Mouse (Mus musculus): ENCODE results near the gene Dag1. TPM values are rescaled to one million over a fixed set of nuclear protein-coding genes. Genes with fewer than 3 reads are reported as not detected.

The Dag1 gene
- polyA plus RNA-seq, 1 experiment from 2014 or later: 53.7 TPM

DNA sequence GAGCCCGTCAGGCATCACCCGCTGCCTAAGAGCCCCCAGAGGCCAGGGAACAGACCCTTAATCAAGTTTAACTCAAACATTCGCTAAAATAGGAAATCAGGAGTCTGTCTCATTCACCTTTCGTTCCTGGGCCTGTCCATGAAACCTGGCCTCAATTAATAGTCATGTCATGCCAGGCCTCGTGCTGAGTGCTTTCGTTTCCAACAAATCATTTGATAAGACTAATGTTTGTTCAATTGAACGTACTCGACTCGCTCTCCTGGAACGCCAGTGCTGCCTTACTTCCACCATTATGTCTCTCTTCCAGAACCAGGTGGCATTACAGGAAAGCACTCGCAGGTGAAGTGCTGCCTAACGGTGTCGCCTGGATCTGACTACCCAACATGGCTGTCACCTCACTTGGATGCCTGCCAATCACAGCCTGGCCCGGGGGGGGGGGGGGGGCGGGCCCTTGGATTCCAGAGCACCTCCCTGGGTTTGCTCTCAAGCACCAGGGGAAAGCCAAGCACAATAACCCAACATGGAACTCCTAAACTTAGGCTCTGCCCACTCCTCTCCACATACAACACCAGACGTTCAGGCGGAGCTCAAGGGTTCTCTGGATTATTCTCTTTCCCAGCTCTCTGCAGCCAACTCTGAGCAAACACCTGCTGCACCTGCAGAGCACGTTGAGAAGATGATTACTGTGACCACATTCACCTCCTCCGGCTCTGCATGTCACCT lies 88.5 kb downstream of the Dag1 start:
- WGBS: 75% methylated on average over 19 of the region's 19 CpGs
- no peaks in the 10 kb centered on the region for H3K27me3 ChIP-seq
- no peaks in the 10 kb centered on the region for H3K36me3 ChIP-seq
- H3K9ac ChIP-seq: no peak overlapping the region
- no peak overlapping the region for H3K4me2 ChIP-seq (replicated peaks)
- H3K4me3 ChIP-seq: no peak overlapping the region
- H3K27ac ChIP-seq: no peak overlapping the region
- no peaks in the 10 kb centered on the region for H3K4me1 ChIP-seq
- no peak for ATAC-seq (ENCODE audit: insufficient number of reproducible peaks, insufficient read depth, low FRiP score, low TSS enrichment)
- no peaks in the 10 kb centered on the region for H3K9me3 ChIP-seq

DNA sequence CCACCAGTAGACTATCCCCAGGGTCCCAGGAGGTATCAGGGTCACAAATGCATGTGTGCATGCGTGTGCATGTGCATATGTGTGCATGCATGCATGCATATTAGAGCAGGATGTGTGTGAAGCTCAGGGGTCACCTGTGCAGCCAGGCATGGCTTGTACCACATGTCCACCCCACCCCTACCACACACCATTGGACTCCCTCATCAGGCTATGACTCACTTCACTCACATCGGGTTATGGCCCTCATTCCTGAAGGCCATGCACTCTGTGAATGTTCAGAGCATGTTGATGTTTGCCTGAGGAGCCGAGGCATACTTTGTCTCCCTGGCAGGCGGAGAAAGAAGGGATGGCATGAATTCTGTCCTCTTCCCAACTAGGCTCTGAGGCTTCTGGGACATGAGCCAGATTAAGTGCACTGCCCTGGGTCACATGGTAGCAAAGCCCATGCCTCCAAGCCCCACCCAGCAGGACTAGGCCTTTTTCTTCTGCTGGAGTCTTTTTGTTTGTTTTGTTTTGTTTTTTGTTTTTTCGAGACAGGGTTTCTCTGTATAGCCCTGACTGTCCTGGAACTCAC lies 90.9 kb downstream of the Dag1 start:
- 85% methylated on average over 5 of the region's 5 CpGs for WGBS

DNA sequence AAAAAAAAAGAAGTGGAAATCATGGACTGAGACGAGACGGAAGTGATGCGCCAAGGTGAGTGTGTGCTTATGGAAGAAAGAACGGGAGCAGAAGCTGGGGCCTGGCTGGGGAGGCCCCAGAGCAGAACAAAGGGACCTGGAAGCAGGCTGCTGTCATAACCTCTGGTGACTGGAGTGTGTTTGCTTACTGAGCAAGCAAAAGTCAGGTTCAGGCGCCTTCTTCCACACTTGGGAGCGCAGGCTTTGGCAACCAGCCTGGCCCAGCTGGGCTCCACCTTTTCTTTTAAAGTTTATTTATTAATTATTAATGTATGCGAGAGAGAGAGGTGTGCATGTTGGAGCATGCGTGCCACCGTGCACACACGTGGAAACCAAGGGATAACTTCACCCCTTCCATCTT lies 94.0 kb downstream of the Dag1 start:
- H3K4me2 ChIP-seq (replicated peaks): no peak overlapping the region
- no peaks in the 10 kb centered on the region for H3K27me3 ChIP-seq
- no peak overlapping the region for H3K4me3 ChIP-seq
- 80% methylated on average over 10 of the region's 10 CpGs for WGBS
- no peak overlapping the region for H3K9ac ChIP-seq
- ATAC-seq (ENCODE audit: insufficient number of reproducible peaks, insufficient read depth, low FRiP score, low TSS enrichment): no peak
- no peaks in the 10 kb centered on the region for H3K9me3 ChIP-seq
- H3K27ac ChIP-seq: no peak overlapping the region
- no peaks in the 10 kb centered on the region for H3K4me1 ChIP-seq
- H3K36me3 ChIP-seq: no peaks in the 10 kb centered on the region

More for the DNA sequence above, 90.9 kb downstream of the Dag1 start:
- Histone ChIP-seq H3K9ac (no peak overlapping the region), H3K4me2 (replicated peaks) (no peak overlapping the region), H3K4me1 (no peaks in the 10 kb centered on the region), H3K36me3 (no peaks in the 10 kb centered on the region), H3K4me3 (no peak overlapping the region), H3K27me3 (no peaks in the 10 kb centered on the region), H3K27ac (no peak overlapping the region), H3K9me3 (no peaks in the 10 kb centered on the region)
- no peak for ATAC-seq (ENCODE audit: insufficient number of reproducible peaks, insufficient read depth, low FRiP score, low TSS enrichment)

DNA sequence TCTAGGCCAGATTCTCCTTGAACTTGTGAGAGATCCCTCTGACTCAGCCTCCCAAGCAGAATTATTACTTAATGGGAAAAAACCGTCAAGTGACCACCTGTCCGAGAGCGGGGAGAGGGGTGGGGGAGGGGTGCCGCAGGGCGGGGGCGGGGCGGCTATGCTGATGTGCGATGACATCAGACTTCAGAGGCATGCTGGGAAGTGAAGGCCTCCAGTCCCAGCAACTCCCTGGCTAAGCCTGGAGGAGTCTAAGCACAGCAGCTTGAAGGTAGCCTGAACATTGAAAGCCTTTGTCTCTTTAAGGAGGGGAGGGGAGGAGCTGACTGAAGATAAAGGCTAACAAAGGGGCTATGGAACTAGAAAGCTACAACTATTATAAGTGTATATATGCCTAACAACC lies 98.6 kb downstream of the Dag1 start:
- H3K4me3 ChIP-seq: no peak overlapping the region
- WGBS: 30% methylated on average over 8 of the region's 8 CpGs
- no peaks in the 10 kb centered on the region for H3K4me1 ChIP-seq
- no peaks in the 10 kb centered on the region for H3K9me3 ChIP-seq
- no peak overlapping the region for H3K27ac ChIP-seq
- no peaks in the 10 kb centered on the region for H3K36me3 ChIP-seq
- H3K9ac ChIP-seq: no peak overlapping the region
- ATAC-seq (ENCODE audit: insufficient number of reproducible peaks, insufficient read depth, low FRiP score, low TSS enrichment): no peak
- no peak overlapping the region for H3K4me2 ChIP-seq (replicated peaks)
- H3K27me3 ChIP-seq: 0 out of 2 replicates have a peak, but pooled peaks cover 1% of the 10 kb centered on the region

DNA sequence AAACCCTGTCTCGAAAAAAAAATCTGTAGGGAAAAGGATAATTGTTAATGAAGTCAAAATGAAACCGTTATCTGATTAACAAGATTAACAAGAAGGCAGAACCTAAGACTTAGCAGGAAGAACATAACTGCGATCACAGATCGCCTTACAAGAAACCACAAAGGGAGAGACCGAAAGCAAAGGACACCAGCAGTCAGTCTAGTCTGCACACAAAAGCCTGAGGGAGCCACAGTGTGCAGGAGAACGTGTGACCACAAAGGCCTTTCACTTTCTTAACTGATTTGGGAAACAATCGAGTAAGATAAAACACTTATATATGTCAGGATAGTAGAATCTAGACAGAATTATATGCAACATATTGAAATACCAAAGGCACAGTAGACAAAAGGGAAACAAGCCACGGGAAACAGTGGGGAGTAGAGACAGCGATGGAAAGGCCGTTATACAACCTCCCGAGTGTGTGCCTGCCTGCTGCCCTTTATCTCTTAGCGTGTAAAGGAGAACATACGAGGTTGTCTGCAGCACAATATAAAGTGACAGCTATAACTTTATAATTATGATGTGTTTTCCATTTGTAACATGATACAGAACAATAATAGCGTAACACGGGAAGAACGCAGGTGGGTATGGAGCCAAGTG lies 100.0 kb downstream of the Dag1 start:
- H3K9me3 ChIP-seq: no peaks in the 10 kb centered on the region
- WGBS: 85% methylated on average over 16 of the region's 16 CpGs
- H3K4me3 ChIP-seq: no peak overlapping the region
- H3K27ac ChIP-seq: no peak overlapping the region
- no peak overlapping the region for H3K4me2 ChIP-seq (replicated peaks)
- H3K36me3 ChIP-seq: no peaks in the 10 kb centered on the region
- no peak overlapping the region for H3K9ac ChIP-seq
- ATAC-seq (ENCODE audit: insufficient number of reproducible peaks, insufficient read depth, low FRiP score, low TSS enrichment): no peak
- 0 out of 2 replicates have a peak, but pooled peaks cover 6% of the 10 kb centered on the region for H3K27me3 ChIP-seq
- no peaks in the 10 kb centered on the region for H3K4me1 ChIP-seq

DNA sequence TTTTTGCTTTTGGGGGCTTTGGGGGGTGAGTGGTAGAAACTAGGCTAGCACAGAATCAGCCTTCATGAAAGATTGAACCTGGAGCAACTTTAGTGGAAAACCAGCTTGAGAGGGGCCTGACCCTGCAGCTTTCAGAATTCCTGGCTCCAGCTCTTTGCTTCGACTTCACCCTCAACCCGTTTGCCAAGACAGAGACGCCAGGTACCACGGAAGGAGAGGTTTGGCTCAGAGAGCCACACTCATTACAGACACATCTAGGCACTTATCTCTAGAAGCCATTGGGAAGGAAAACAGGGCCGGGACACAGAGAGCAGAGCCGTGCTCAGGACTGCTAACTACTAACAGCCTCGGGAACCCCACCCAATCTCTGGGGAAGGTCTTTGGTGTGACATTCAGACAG lies 105.9 kb downstream of the Dag1 start:
- H3K9me3 ChIP-seq: no peaks in the 10 kb centered on the region
- H3K27me3 ChIP-seq: 0 out of 2 replicates have a peak, but pooled peaks cover 6% of the 10 kb centered on the region
- no peak overlapping the region for H3K4me2 ChIP-seq (replicated peaks)
- H3K27ac ChIP-seq: no peak overlapping the region
- H3K36me3 ChIP-seq: no peaks in the 10 kb centered on the region
- WGBS: 72% methylated on average over 7 of the region's 7 CpGs
- H3K4me3 ChIP-seq: no peak overlapping the region
- no peak overlapping the region for H3K9ac ChIP-seq
- no peaks in the 10 kb centered on the region for H3K4me1 ChIP-seq
- no peak for ATAC-seq (ENCODE audit: insufficient number of reproducible peaks, insufficient read depth, low FRiP score, low TSS enrichment)

DNA sequence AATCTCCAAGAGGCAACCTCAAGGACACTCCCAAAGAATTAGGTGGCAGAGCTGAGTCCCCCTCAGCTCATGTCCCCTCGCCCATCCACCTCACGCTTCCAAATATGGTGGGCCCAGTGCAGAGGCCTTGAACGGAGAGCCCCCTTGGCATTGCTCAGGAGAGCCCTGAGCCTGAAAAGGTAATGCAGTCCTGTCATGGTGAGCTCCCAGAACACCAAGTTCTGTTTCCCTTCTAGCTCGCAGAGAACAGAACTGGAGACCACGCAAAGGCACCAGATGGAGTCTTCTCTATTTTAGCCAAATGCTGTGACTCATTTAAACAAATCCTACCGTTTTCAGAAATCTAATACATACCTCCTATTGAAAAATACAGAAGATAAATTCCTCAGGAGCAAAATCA lies 106.3 kb downstream of the Dag1 start:
- Histone ChIP-seq H3K4me2 (replicated peaks) (no peak overlapping the region), H3K9me3 (no peaks in the 10 kb centered on the region), H3K9ac (no peak overlapping the region), H3K4me3 (no peak overlapping the region), H3K36me3 (no peaks in the 10 kb centered on the region), H3K4me1 (no peaks in the 10 kb centered on the region), H3K27ac (no peak overlapping the region), H3K27me3 (0 out of 2 replicates have a peak, but pooled peaks cover 6% of the 10 kb centered on the region)
- no peak for ATAC-seq (ENCODE audit: insufficient number of reproducible peaks, insufficient read depth, low FRiP score, low TSS enrichment)
- WGBS: 84% methylated on average over 6 of the region's 6 CpGs

DNA sequence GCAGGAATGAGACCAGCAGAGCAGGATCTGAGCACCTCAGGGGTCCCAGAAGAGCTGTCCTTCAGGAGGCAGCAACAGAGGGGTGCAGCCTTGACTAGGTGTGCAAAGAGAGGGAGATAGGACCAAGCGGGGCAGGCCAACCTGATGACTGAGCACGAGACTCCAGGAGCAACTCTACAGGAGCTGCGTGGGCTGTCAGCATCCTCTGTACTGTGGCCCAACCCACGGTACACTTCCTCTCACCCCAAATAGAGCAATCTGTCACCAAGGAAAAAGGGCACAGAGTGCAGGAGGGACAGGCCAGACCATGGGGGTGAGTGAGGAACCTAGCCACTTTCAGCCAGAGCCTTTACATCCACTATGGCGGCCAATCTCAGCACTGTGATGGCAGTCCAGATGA lies 107.0 kb downstream of the Dag1 start:
- Histone ChIP-seq H3K27ac (no peak overlapping the region), H3K4me2 (replicated peaks) (no peak overlapping the region), H3K4me3 (no peak overlapping the region), H3K27me3 (0 out of 2 replicates have a peak, but pooled peaks cover 6% of the 10 kb centered on the region), H3K9me3 (no peaks in the 10 kb centered on the region), H3K9ac (no peak overlapping the region), H3K36me3 (no peaks in the 10 kb centered on the region), H3K4me1 (no peaks in the 10 kb centered on the region)
- no peak for ATAC-seq (ENCODE audit: insufficient number of reproducible peaks, insufficient read depth, low FRiP score, low TSS enrichment)
- 91% methylated on average over 5 of the region's 5 CpGs for WGBS

DNA sequence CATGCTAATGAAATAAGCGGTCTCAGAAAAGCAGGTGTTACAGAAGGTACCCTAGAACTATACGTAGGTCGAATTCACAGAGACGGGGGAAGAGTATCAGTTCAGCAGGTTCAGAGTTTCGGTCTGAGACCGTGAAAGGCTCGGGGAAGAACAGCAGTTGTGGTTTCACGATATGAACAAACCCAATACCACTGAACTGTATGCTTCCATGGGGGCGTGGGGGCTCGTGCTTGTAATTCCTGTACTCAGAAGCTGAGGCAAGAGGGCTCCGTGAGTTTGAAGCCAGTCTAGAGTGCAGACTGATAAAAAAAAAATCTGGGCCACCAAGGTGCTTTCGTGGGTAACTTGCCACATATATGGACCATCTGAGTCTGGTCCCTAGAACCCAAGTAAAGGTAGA lies 108.9 kb downstream of the Dag1 start:
- 89% methylated on average over 12 of the region's 12 CpGs for WGBS
- Histone ChIP-seq H3K27ac (no peak overlapping the region), H3K4me2 (replicated peaks) (no peak overlapping the region), H3K4me3 (no peak overlapping the region), H3K27me3 (0 out of 2 replicates have a peak, but pooled peaks cover 1% of the 10 kb centered on the region), H3K4me1 (no peaks in the 10 kb centered on the region), H3K9ac (no peak overlapping the region), H3K36me3 (no peaks in the 10 kb centered on the region), H3K9me3 (no peaks in the 10 kb centered on the region; the same call in 1 of the 2 replicates)
- ATAC-seq (ENCODE audit: insufficient number of reproducible peaks, insufficient read depth, low FRiP score, low TSS enrichment): no peak

Other genes with a start within 250 kb of the Dag1 start
- 25.1 and 28.8 TPM in 2 replicates for gene Gmppb, start 214.7 kb downstream of the Dag1 start, polyA plus RNA-seq (2016; fragmentation: Nextera tagmentation; extraction: Ambion mirVana)
- 3.1 and 4.2 TPM in 2 replicates for gene Amigo3, start 210.8 kb downstream of the Dag1 start, polyA plus RNA-seq (2016; fragmentation: Nextera tagmentation; extraction: Ambion mirVana)
- gene Mst1, start 183.5 kb downstream of the Dag1 start, polyA plus RNA-seq (2016; fragmentation: Nextera tagmentation; extraction: Ambion mirVana): 0.29 and 0.31 TPM in 2 replicates
- gene Rnf123, start 180.6 kb downstream of the Dag1 start, polyA plus RNA-seq (2016; fragmentation: Nextera tagmentation; extraction: Ambion mirVana): 34.5 and 38.2 TPM in 2 replicates
- 54.7 and 55.0 TPM in 2 replicates for gene Apeh, start 169.4 kb downstream of the Dag1 start, polyA plus RNA-seq (2016; fragmentation: Nextera tagmentation; extraction: Ambion mirVana)
- gene Bsn, start 73.6 kb downstream of the Dag1 start, polyA plus RNA-seq (2016; fragmentation: Nextera tagmentation; extraction: Ambion mirVana): 1.1 and 1.5 TPM in 2 replicates
- gene Nicn1, start 26.5 kb upstream of the Dag1 start, polyA plus RNA-seq (2016; fragmentation: Nextera tagmentation; extraction: Ambion mirVana): 53.0 and 54.9 TPM in 2 replicates
- gene Amt, start 32.9 kb upstream of the Dag1 start, polyA plus RNA-seq (2016; fragmentation: Nextera tagmentation; extraction: Ambion mirVana): 17.4 and 17.5 TPM in 2 replicates
- 380 and 391 TPM in 2 replicates for gene Rhoa, start 42.2 kb upstream of the Dag1 start, polyA plus RNA-seq (2016; fragmentation: Nextera tagmentation; extraction: Ambion mirVana)
- gene Tcta, start 42.2 kb upstream of the Dag1 start, polyA plus RNA-seq (2016; fragmentation: Nextera tagmentation; extraction: Ambion mirVana): 28.1 and 28.7 TPM in 2 replicates
- gene Gpx1, start 74.9 kb upstream of the Dag1 start, polyA plus RNA-seq (2016; fragmentation: Nextera tagmentation; extraction: Ambion mirVana): 798 and 814 TPM in 2 replicates
- gene Usp4, start 83.9 kb upstream of the Dag1 start, polyA plus RNA-seq (2016; fragmentation: Nextera tagmentation; extraction: Ambion mirVana): 122 and 124 TPM in 2 replicates
- 0.27 and 0.97 TPM in 2 replicates for gene 1700102P08Rik, start 128.8 kb upstream of the Dag1 start, polyA plus RNA-seq (2016; fragmentation: Nextera tagmentation; extraction: Ambion mirVana)
- 1.4 and 2.0 TPM in 2 replicates for gene Ccdc36, start 164.5 kb upstream of the Dag1 start, polyA plus RNA-seq (2016; fragmentation: Nextera tagmentation; extraction: Ambion mirVana)
- not detected in 2 replicates for gene BC048562, start 172.5 kb upstream of the Dag1 start, polyA plus RNA-seq (2016; fragmentation: Nextera tagmentation; extraction: Ambion mirVana)
- gene Ccdc71, start 196.6 kb upstream of the Dag1 start, polyA plus RNA-seq (2016; fragmentation: Nextera tagmentation; extraction: Ambion mirVana): 53.1 and 58.3 TPM in 2 replicates
- 44.5 and 46.0 TPM in 2 replicates for gene Klhdc8b, start 197.6 kb upstream of the Dag1 start, polyA plus RNA-seq (2016; fragmentation: Nextera tagmentation; extraction: Ambion mirVana)
- 51.3 and 58.5 TPM in 2 replicates for gene Lamb2, start 215.8 kb upstream of the Dag1 start, polyA plus RNA-seq (2016; fragmentation: Nextera tagmentation; extraction: Ambion mirVana)
- gene Usp19, start 226.6 kb upstream of the Dag1 start, polyA plus RNA-seq (2016; fragmentation: Nextera tagmentation; extraction: Ambion mirVana): 99.0 and 102 TPM in 2 replicates
- gene Qars, start 243.7 kb upstream of the Dag1 start, polyA plus RNA-seq (2016; fragmentation: Nextera tagmentation; extraction: Ambion mirVana): 110 and 115 TPM in 2 replicates